Mouse (Mus musculus) liver, postnatal 0 days (tissue): ENCODE results near the gene Rragc. TPM values are rescaled to one million over a fixed set of nuclear protein-coding genes. Genes with fewer than 3 reads are reported as not detected.
"Not testable (repeated sequence)": the region's sequence is repeated elsewhere in the genome, so short reads cannot be mapped to it uniquely, and the experiment has no call there.

Source experiments
- ATAC-seq: fragments of 200-750 bp; cut with Nextera tagmentation; 2 replicates; pipeline ENCODE4 v1.8.0; 2017; ENCODE audit warnings: mild to moderate bottlenecking, moderate library complexity
- DNase-seq: peaks from one replicate; pipeline ENCODE4 v3.0.0-alpha.2; 2016
- H3K27ac ChIP-seq: fragments of 300-500 bp; sonication (generic); 2 replicates; pipeline ENCODE4 v1.5.1; 2014; ENCODE audit warnings: antibody characterized with exemption, moderate library complexity, mild to moderate bottlenecking, low read depth
- H3K27me3 ChIP-seq: fragments of 300-500 bp; sonication (generic); 2 replicates; pipeline ENCODE4 v1.6.1; 2014; ENCODE audit warnings: low read length, control low read depth, mixed read lengths; ENCODE audit not compliant: insufficient read depth
- H3K36me3 ChIP-seq: fragments of 300-500 bp; sonication (generic); replicated peaks from 2 replicates; pipeline ENCODE4 v1.6.1; 2014; ENCODE audit warnings: mild to moderate bottlenecking, control low read depth, low read length, moderate library complexity, mixed read lengths; ENCODE audit not compliant: insufficient read depth
- H3K4me1 ChIP-seq: fragments of 300-500 bp; sonication (generic); 2 replicates; pipeline ENCODE4 v1.6.1; 2014; ENCODE audit warnings: antibody characterized with exemption, mild to moderate bottlenecking, control low read depth; ENCODE audit not compliant: insufficient read depth
- H3K4me2 ChIP-seq: fragments of 300-500 bp; sonication (generic); 2 replicates; pipeline ENCODE4 v1.6.1; 2014; ENCODE audit warnings: low read depth, mild to moderate bottlenecking, low read length, moderate library complexity, mixed read lengths
- H3K4me3 ChIP-seq: fragments of 300-500 bp; sonication (generic); 2 replicates; pipeline ENCODE4 v1.5.1; 2014; ENCODE audit warnings: low read depth, low read length
- H3K9ac ChIP-seq: fragments of 300-500 bp; sonication (generic); replicated peaks from 2 replicates; pipeline ENCODE4 v1.6.1; 2014; ENCODE audit warnings: mild to moderate bottlenecking, moderate library complexity
- H3K9me3 ChIP-seq: fragments of 300-500 bp; sonication (generic); 2 replicates; pipeline ENCODE4 v1.6.1; 2016; ENCODE audit warnings: mild to moderate bottlenecking, control low read depth, low read length, mixed read lengths
- CTCF ChIP-seq: sonication (generic); IDR thresholded peaks from 2 replicates; pipeline ENCODE4 v1.5.1; 2016; ENCODE audit warnings: antibody characterized with exemption, low read depth
- EP300 ChIP-seq: IDR thresholded peaks from 2 replicates; pipeline ENCODE4 v1.6.1; 2016; ENCODE audit warnings: antibody characterized with exemption, low read depth, mild to moderate bottlenecking
- WGBS: fragments of 180-500 bp; shearing (Covaris S2); extraction: QIAGEN DNeasy Blood & Tissue Kit; methylation state at CpG from one replicate; pipeline ENCODE4 v1.1.7; 2014; ENCODE audit not compliant: insufficient replicate concordance; 5-methylcytosine and 5-hydroxymethylcytosine counted together
- polyA plus RNA-seq: library from polyadenylated mRNA; unstranded; fragments of >200 nt; fragmentation: Nextera tagmentation; extraction: Ambion mirVana; gene quantifications from 2 replicates; pipeline ENCODE4 v1.2.1, GENCODE M21; 2015

Gene Rragc
- polyA plus RNA-seq, 1 experiment from 2014 or later, result 20.0 TPM

DNA sequence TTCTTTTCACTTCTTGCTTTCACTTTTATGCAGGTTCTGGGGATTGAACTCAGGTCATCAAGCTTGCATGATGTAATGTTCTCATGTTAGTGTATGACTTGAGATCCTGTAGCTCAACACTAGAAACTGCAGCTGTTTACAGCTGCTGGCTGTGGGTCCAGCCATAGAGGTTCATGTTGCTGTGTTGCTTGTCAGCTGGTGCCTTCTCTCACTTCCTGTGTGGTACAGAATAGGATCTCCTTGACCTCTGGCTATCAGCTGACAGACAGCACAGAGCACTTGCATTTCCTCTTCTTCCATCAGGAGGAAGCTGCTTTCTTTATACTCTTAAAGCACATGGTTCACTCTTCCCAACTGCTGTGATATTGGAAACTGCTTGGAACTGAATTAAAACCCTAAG is 10.7 kb downstream of the Rragc start:
- H3K27ac ChIP-seq, result no peak overlapping the region
- DNase-seq (no peak), ATAC-seq (peak; percentile 86)
- no peak overlapping the region for H3K9ac ChIP-seq
- no peaks in the 10 kb centered on the region for H3K27me3 ChIP-seq
- no peak for TF ChIP-seq CTCF
- peak; percentile 49; the same call in 1 of the 2 replicates for TF ChIP-seq EP300
- no peaks in the 10 kb centered on the region for H3K4me1 ChIP-seq
- no peaks in the 10 kb centered on the region for H3K9me3 ChIP-seq
- H3K4me3 ChIP-seq, result no peak overlapping the region
- peaks cover 64% of the 10 kb centered on the region for H3K36me3 ChIP-seq
- H3K4me2 ChIP-seq, result no peak overlapping the region

- no peak overlapping the region for H3K4me3 ChIP-seq
These were observed 12.7 kb downstream of the Rragc start for GRCm38 (mm10) chr4:123929994-123930393.

DNA sequence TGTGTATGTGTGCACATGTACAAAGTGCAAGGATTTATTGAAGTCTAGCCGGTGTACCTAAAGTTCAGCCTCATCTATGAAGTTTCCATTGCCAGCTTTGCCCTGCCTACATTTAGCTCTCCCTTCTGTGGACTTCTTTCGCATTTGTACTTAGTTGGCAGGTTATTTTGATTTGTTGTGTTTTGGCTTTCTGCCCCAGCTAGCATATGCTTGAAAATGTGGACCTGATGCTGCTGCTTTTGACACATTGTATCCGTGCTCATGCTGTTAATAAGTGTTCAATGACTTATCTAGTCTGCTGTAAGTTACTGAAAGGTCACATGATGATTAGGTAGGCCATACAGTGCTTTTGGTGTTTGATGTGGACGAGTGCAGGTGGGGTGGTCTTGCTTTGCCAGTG is 17.1 kb downstream of the Rragc start:
- ATAC-seq (peak; percentile 29; the same call in 1 of the 2 replicates), DNase-seq (no peak)
- Histone ChIP-seq H3K36me3 (peaks cover 65% of the 10 kb centered on the region), H3K9me3 (no peaks in the 10 kb centered on the region), H3K4me1 (no peaks in the 10 kb centered on the region), H3K4me3 (no peak overlapping the region), H3K27ac (no peak overlapping the region), H3K9ac (no peak overlapping the region), H3K4me2 (no peak overlapping the region), H3K27me3 (no peaks in the 10 kb centered on the region)
- 77% methylated on average over 4 of the region's 4 CpGs for WGBS
- TF ChIP-seq EP300, result no peak
- no peak for TF ChIP-seq CTCF

More at GRCm38 (mm10) chr4:123929994-123930393, 12.7 kb downstream of the Rragc start:
- DNase-seq (no peak), ATAC-seq (no peak)
- peaks cover 69% of the 10 kb centered on the region for H3K36me3 ChIP-seq
- H3K27me3 ChIP-seq, result no peaks in the 10 kb centered on the region
- H3K4me1 ChIP-seq, result no peaks in the 10 kb centered on the region
- H3K4me2 ChIP-seq, result no peak overlapping the region
- no peak overlapping the region for H3K9ac ChIP-seq
- H3K9me3 ChIP-seq, result no peaks in the 10 kb centered on the region
- 81% methylated on average over 4 of the region's 4 CpGs for WGBS
- no peak overlapping the region for H3K27ac ChIP-seq
- no peak for TF ChIP-seq EP300
- no peak for TF ChIP-seq CTCF

DNA sequence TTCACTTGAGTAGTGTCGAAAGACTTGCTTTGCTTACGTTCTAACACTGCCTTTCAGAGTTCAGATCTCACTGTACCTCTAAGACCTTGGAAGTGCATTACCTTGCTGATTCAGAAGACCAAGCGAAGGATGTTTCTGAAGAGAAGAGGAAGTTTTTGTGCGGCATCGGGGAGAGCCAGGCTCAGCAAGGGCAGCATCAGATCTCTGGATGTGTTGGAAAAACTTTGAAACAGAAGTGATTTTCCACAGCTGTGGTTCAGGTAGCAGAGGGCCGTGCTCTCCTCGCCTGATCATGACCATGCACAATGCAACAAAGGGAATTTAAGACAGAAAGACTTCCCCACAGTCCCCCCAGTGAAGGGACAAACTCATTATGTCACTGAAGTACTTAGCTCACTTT is 18.8 kb downstream of the Rragc start:
- H3K9ac ChIP-seq, result no peak overlapping the region
- H3K4me3 ChIP-seq, result no peak overlapping the region
- H3K4me1 ChIP-seq, result no peaks in the 10 kb centered on the region
- ATAC-seq, result no peak
- H3K4me2 ChIP-seq, result no peak overlapping the region
- H3K9me3 ChIP-seq, result no peaks in the 10 kb centered on the region
- H3K36me3 ChIP-seq, result peaks cover 50% of the 10 kb centered on the region
- no peak for DNase-seq
- 90% methylated on average over 7 of the region's 7 CpGs for WGBS
- TF ChIP-seq EP300 (no peak), CTCF (no peak)
- H3K27ac ChIP-seq, result no peak overlapping the region
- no peaks in the 10 kb centered on the region for H3K27me3 ChIP-seq

DNA sequence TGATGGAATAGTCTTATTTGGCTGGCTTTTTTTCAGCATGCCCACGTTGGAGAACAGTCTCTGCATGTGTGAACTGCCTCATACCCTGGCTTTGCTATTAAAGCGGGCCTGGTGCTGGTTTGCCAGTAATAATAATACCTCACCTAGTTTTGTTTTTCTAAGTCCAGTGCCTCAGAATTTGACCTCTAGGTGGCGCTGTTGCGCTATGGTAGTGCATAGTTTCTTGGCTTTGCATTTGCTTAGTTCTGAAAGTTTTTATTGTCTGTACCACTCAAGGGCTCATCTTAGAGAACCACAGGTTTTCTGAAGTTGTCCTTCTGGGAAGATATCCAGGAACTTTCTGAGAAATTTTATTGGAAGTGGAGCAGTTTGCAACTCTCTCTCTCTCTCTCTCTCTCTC is 22.6 kb downstream of the Rragc start:
- 7% methylated on average over 4 of the region's 4 CpGs for WGBS
- no peak for ATAC-seq
- no peak overlapping the region for H3K9ac ChIP-seq
- peak; percentile 83 for DNase-seq
- H3K27ac ChIP-seq, result no peak overlapping the region
- no peaks in the 10 kb centered on the region for H3K9me3 ChIP-seq
- H3K4me1 ChIP-seq, result no peaks in the 10 kb centered on the region
- no peaks in the 10 kb centered on the region for H3K27me3 ChIP-seq
- no peak overlapping the region for H3K4me3 ChIP-seq
- TF ChIP-seq EP300 (no peak), CTCF (peak; percentile 89)
- no peak overlapping the region for H3K4me2 ChIP-seq
- H3K36me3 ChIP-seq, result peaks cover 23% of the 10 kb centered on the region

- peaks cover 13% of the 10 kb centered on the region for H3K36me3 ChIP-seq
- 41% methylated on average over 7 of the region's 7 CpGs for WGBS
- DNase-seq, H3K9me3 ChIP-seq, H3K9ac ChIP-seq, H3K27me3 ChIP-seq, H3K4me3 ChIP-seq, H3K27ac ChIP-seq, H3K4me2 ChIP-seq, H3K4me1 ChIP-seq: not testable (repeated sequence)
- 0 out of 2 replicates have a peak, but pooled peaks have one; percentile 29 for ATAC-seq
These were observed 23.6 kb downstream of the Rragc start for GRCm38 (mm10) chr4:123940878-123941277.

GRCm38 (mm10) chr4:123946701-123947100 is 29.5 kb downstream of the Rragc start:
- Histone ChIP-seq H3K4me2 (no peak overlapping the region), H3K4me3 (no peak overlapping the region), H3K9me3 (no peaks in the 10 kb centered on the region), H3K36me3 (no peaks in the 10 kb centered on the region), H3K4me1 (no peaks in the 10 kb centered on the region), H3K27me3 (no peaks in the 10 kb centered on the region), H3K27ac (no peak overlapping the region), H3K9ac (no peak overlapping the region)
- ATAC-seq (no peak), DNase-seq (no peak)
- WGBS, result 77% methylated on average over 4 of the region's 4 CpGs
- no peak for TF ChIP-seq EP300
- no peak for TF ChIP-seq CTCF
